Mouse (Mus musculus) myocyte (in vitro differentiated cells): ENCODE data around the gene Hoxa6. TPM values are rescaled to one million over a fixed set of nuclear protein-coding genes. Genes with fewer than 3 reads are reported as not detected.

ENCODE experiments used
- H3K27me3 ChIP-seq: one replicate; pipeline ENCODE4 v1.6.1; 2011; ENCODE audit not compliant: control insufficient read depth, insufficient read depth, insufficient read length
- H3K36me3 ChIP-seq: one replicate; pipeline ENCODE4 v1.6.1; 2011; ENCODE audit not compliant: control insufficient read depth, insufficient read depth
- H3K4me2 ChIP-seq: one replicate; pipeline ENCODE4 v1.6.1; 2011; ENCODE audit warnings: low read depth, control low read depth
- H3K4me3 ChIP-seq: one replicate; pipeline ENCODE4 v1.5.1; 2011; ENCODE audit warnings: mild to moderate bottlenecking, control low read depth, moderate library complexity
- H3K79me2 ChIP-seq: one replicate; pipeline ENCODE4 v1.6.1; 2011; ENCODE audit not compliant: control insufficient read depth, insufficient read depth
- H3ac ChIP-seq: one replicate; pipeline ENCODE4 v1.6.1; 2011; ENCODE audit not compliant: control insufficient read depth, insufficient read length
- CEBPB ChIP-seq: IDR thresholded peaks from 2 replicates; pipeline ENCODE4 v1.6.1; 2011; ENCODE audit warnings: mild to moderate bottlenecking, moderate library complexity; ENCODE audit not compliant: poor library complexity, insufficient read depth, severe bottlenecking
- E2F4 ChIP-seq: IDR thresholded peaks from one replicate; pipeline ENCODE4 v1.6.1; 2011; ENCODE audit warnings: mild to moderate bottlenecking, control low read depth, moderate library complexity; ENCODE audit not compliant: insufficient read depth
- MAX ChIP-seq: IDR thresholded peaks from one replicate; pipeline ENCODE4 v1.6.1; 2011; ENCODE audit warnings: low read depth, mild to moderate bottlenecking, control low read depth
- MYOD1 ChIP-seq, 3 experiments: IDR thresholded peaks; one replicate each; pipeline ENCODE4 v1.6.1; 2011; ENCODE audit warnings: control low read depth in 2 of 3, low read depth in 2 of 3, mild to moderate bottlenecking in 2 of 3, moderate library complexity in 1 of 3; ENCODE audit not compliant: insufficient read length in 2 of 3, control insufficient read depth in 1 of 3
- MYOG ChIP-seq, 3 experiments: IDR thresholded peaks; one replicate each; pipeline ENCODE4 v1.6.1; 2011; ENCODE audit warnings: control low read depth in 2 of 3, low read depth in 2 of 3, mild to moderate bottlenecking in 2 of 3; ENCODE audit not compliant: insufficient read length in 2 of 3, control insufficient read depth in 1 of 3, insufficient read depth in 1 of 3
- POLR2A ChIP-seq: IDR thresholded peaks from one replicate; pipeline ENCODE4 v1.6.1; 2011; ENCODE audit warnings: low read depth, mild to moderate bottlenecking, control low read depth, moderate library complexity; ENCODE audit not compliant: insufficient read length
- POLR2AphosphoS2 ChIP-seq: IDR thresholded peaks from one replicate; pipeline ENCODE4 v1.6.1; 2011; ENCODE audit warnings: low read depth, control low read depth; ENCODE audit not compliant: insufficient read length
- REST ChIP-seq: IDR thresholded peaks from one replicate; pipeline ENCODE4 v1.6.1; 2011; ENCODE audit warnings: mild to moderate bottlenecking, control low read depth, moderate library complexity; ENCODE audit not compliant: insufficient read depth, insufficient read length
- SRF ChIP-seq: IDR thresholded peaks from one replicate; pipeline ENCODE4 v1.6.1; 2011; ENCODE audit warnings: low read depth; ENCODE audit not compliant: control insufficient read depth, insufficient read length
- TCF12 ChIP-seq: IDR thresholded peaks from one replicate; pipeline ENCODE4 v1.6.1; 2011; ENCODE audit warnings: mild to moderate bottlenecking, control low read depth; ENCODE audit not compliant: poor library complexity, insufficient read depth, severe bottlenecking
- TCF3 ChIP-seq: IDR thresholded peaks from one replicate; pipeline ENCODE4 v1.6.1; 2011; ENCODE audit warnings: low read depth, control low read depth; ENCODE audit not compliant: insufficient read length
- USF1 ChIP-seq: IDR thresholded peaks from one replicate; pipeline ENCODE4 v1.6.1; 2011; ENCODE audit warnings: low read depth, mild to moderate bottlenecking, control low read depth, moderate library complexity
- polyA plus RNA-seq: library from polyadenylated mRNA; unstranded; fragments of >200 nt; fragmentation: generic; extraction: Trizol; gene quantifications from one replicate; pipeline ENCODE4 v1.2.1, GENCODE M21; 2012; ENCODE audit warnings: missing spikeins

Gene Hoxa6
- polyA plus RNA-seq, 1 experiment, result 0.88 TPM

- Histone ChIP-seq H3K4me3 (peak overlapping the region; percentile 89), H3ac (peak overlapping the region; percentile 46), H3K36me3 (no peaks in the 10 kb centered on the region), H3K27me3 (no peaks in the 10 kb centered on the region), H3K4me2 (peak overlapping the region; percentile 88), H3K79me2 (peaks cover 17% of the 10 kb centered on the region)
- TF ChIP-seq CEBPB, result no peak
- no peak for TF ChIP-seq TCF12
- TF ChIP-seq SRF, result no peak
- no peak for TF ChIP-seq MAX
- no peak for TF ChIP-seq TCF3
- TF ChIP-seq REST, result no peak
- TF ChIP-seq POLR2AphosphoS2, result peak; percentile 83
- peak in 2 of 3 experiments; percentile 51 to 67 for TF ChIP-seq MYOD1 (IDR thresholded peaks at IDR 0.05; ENCODE audit: control insufficient read depth in 1 of 3, insufficient read length in 2 of 3, low read depth in 2 of 3)
- TF ChIP-seq POLR2A, result peak; percentile 84
- peak; percentile 95 for TF ChIP-seq USF1
- TF ChIP-seq E2F4, result no peak
- TF ChIP-seq MYOG (IDR thresholded peaks at IDR 0.05; ENCODE audit: control insufficient read depth in 1 of 3, insufficient read depth in 1 of 3, insufficient read length in 2 of 3, low read depth in 2 of 3), result peak in 2 of 3 experiments; percentile 30 to 42
Observed at GRCm38 (mm10) chr6:52217459-52217768, 8.9 kb upstream of the Hoxa6 start.

GRCm38 (mm10) chr6:52216691-52217458, 8.4 kb upstream of the Hoxa6 start:
- H3K4me2 ChIP-seq, result peak overlapping the region; percentile 88
- peaks cover 16% of the 10 kb centered on the region for H3K79me2 ChIP-seq
- H3K36me3 ChIP-seq, result no peaks in the 10 kb centered on the region
- no peaks in the 10 kb centered on the region for H3K27me3 ChIP-seq
- H3ac ChIP-seq, result peak overlapping the region; percentile 46
- peak; percentile 67 for TF ChIP-seq POLR2A
- no peak for TF ChIP-seq MYOG (IDR thresholded peaks at IDR 0.05; ENCODE audit: control insufficient read depth in 1 of 3, insufficient read depth in 1 of 3, insufficient read length in 2 of 3, low read depth in 2 of 3)
- no peak for TF ChIP-seq CEBPB
- peak; percentile 64 for TF ChIP-seq POLR2AphosphoS2
- no peak for TF ChIP-seq MAX
- TF ChIP-seq TCF12, result no peak
- no peak for TF ChIP-seq USF1
- H3K4me3 ChIP-seq, result peak overlapping the region; percentile 89

- Histone ChIP-seq H3K4me3 (peak overlapping the region; percentile 89), H3K36me3 (no peaks in the 10 kb centered on the region), H3K79me2 (peaks cover 22% of the 10 kb centered on the region), H3ac (no peak overlapping the region), H3K27me3 (no peaks in the 10 kb centered on the region), H3K4me2 (peak overlapping the region; percentile 88)
- TF ChIP-seq MYOG (IDR thresholded peaks at IDR 0.05; ENCODE audit: control insufficient read depth in 1 of 3, insufficient read depth in 1 of 3, insufficient read length in 2 of 3, low read depth in 2 of 3), result no peak
- TF ChIP-seq POLR2A, result peak; percentile 7
Observed at GRCm38 (mm10) chr6:52215771-52216535, 7.4 kb upstream of the Hoxa6 start.

GRCm38 (mm10) chr6:52215070-52215469, 6.5 kb upstream of the Hoxa6 start:
- Histone ChIP-seq H3ac (no peak overlapping the region), H3K4me2 (peak overlapping the region; percentile 88), H3K4me3 (peak overlapping the region; percentile 89), H3K79me2 (peaks cover 30% of the 10 kb centered on the region), H3K36me3 (no peaks in the 10 kb centered on the region), H3K27me3 (no peaks in the 10 kb centered on the region)
- no peak for TF ChIP-seq POLR2A
- TF ChIP-seq USF1, result no peak
- TF ChIP-seq MYOD1 (IDR thresholded peaks at IDR 0.05; ENCODE audit: control insufficient read depth in 1 of 3, insufficient read length in 2 of 3, low read depth in 2 of 3), result no peak
- TF ChIP-seq TCF12, result no peak
- TF ChIP-seq POLR2AphosphoS2, result no peak
- no peak for TF ChIP-seq MAX
- TF ChIP-seq E2F4, result no peak
- no peak for TF ChIP-seq REST
- TF ChIP-seq CEBPB, result no peak
- TF ChIP-seq MYOG (IDR thresholded peaks at IDR 0.05; ENCODE audit: control insufficient read depth in 1 of 3, insufficient read depth in 1 of 3, insufficient read length in 2 of 3, low read depth in 2 of 3), result no peak
- TF ChIP-seq SRF, result no peak

- Histone ChIP-seq H3K4me2 (peak overlapping the region; percentile 97), H3K79me2 (peaks cover 38% of the 10 kb centered on the region), H3ac (no peak overlapping the region), H3K27me3 (no peaks in the 10 kb centered on the region), H3K4me3 (peak overlapping the region; percentile 67), H3K36me3 (no peaks in the 10 kb centered on the region)
- no peak for TF ChIP-seq USF1
- TF ChIP-seq MYOD1 (IDR thresholded peaks at IDR 0.05; ENCODE audit: control insufficient read depth in 1 of 3, insufficient read length in 2 of 3, low read depth in 2 of 3), result no peak
- no peak for TF ChIP-seq CEBPB
- no peak for TF ChIP-seq E2F4
Observed at GRCm38 (mm10) chr6:52214271-52214670, 5.7 kb upstream of the Hoxa6 start.
